Mouse (Mus musculus): ENCODE data around the gene Dennd1a. TPM values are rescaled to one million over a fixed set of nuclear protein-coding genes. Genes with fewer than 3 reads are reported as not detected.

The Dennd1a gene
- total and polyA plus RNA-seq, 3 experiments, result 17.6 to 26.8 (median 22.0) TPM

GRCm38 (mm10) chr2:38051485-38052085 lies 235.6 kb downstream of the Dennd1a start:
- H3K36me3 ChIP-seq (ENCODE audit: control insufficient read depth, insufficient read depth, low read length), result no peaks in the 10 kb centered on the region
- no peak overlapping the region for H3K9ac ChIP-seq (ENCODE audit: low read depth, low read length)
- no peak overlapping the region for H3K27ac ChIP-seq
- 60% methylated on average over 1 of the region's 1 CpGs for WGBS
- TF ChIP-seq EP300 (IDR thresholded peaks at IDR 0.05; ENCODE audit: insufficient read depth, low read depth, low read length) (no peak), CTCF (IDR thresholded peaks at IDR 0.05) (no peak), POLR2A (IDR thresholded peaks at IDR 0.05; ENCODE audit: insufficient read depth, low read depth, low read length) (no peak)
- intact Hi-C loops (cut with DNase I), result no loop called here
- no peak for DNase-seq
- no peaks in the 10 kb centered on the region for H3K4me1 ChIP-seq (ENCODE audit: control insufficient read depth, insufficient read depth, low read length)
- no peak overlapping the region for H3K4me3 ChIP-seq
- H3K27me3 ChIP-seq (ENCODE audit: control insufficient read depth, insufficient read depth, low read length), result no peaks in the 10 kb centered on the region
- no peaks in the 10 kb centered on the region for H3K79me2 ChIP-seq (replicated peaks; ENCODE audit: control insufficient read depth, insufficient read depth, low read length)

- H3K27me3 ChIP-seq (ENCODE audit: control insufficient read depth, insufficient read depth, low read length), result no peaks in the 10 kb centered on the region
- intact Hi-C loops (cut with DNase I), result no loop called here
Measured at GRCm38 (mm10) chr2:38048996-38049395, 238.2 kb downstream of the Dennd1a start.

GRCm38 (mm10) chr2:38045286-38045685 lies 241.9 kb downstream of the Dennd1a start:
- no peaks in the 10 kb centered on the region for H3K79me2 ChIP-seq (replicated peaks; ENCODE audit: control insufficient read depth, insufficient read depth, low read length)
- intact Hi-C loops (cut with DNase I), result no loop called here
- H3K9ac ChIP-seq (ENCODE audit: low read depth, low read length), result no peak overlapping the region
- DNase-seq, result no peak
- 92% methylated on average over 4 of the region's 4 CpGs for WGBS
- no peaks in the 10 kb centered on the region for H3K4me1 ChIP-seq (ENCODE audit: control insufficient read depth, insufficient read depth, low read length)
- TF ChIP-seq POLR2A (IDR thresholded peaks at IDR 0.05; ENCODE audit: insufficient read depth, low read depth, low read length) (no peak), CTCF (IDR thresholded peaks at IDR 0.05) (no peak), EP300 (IDR thresholded peaks at IDR 0.05; ENCODE audit: insufficient read depth, low read depth, low read length) (no peak)
- no peaks in the 10 kb centered on the region for H3K36me3 ChIP-seq (ENCODE audit: control insufficient read depth, insufficient read depth, low read length)
- H3K4me3 ChIP-seq, result no peak overlapping the region
- no peak overlapping the region for H3K27ac ChIP-seq
- no peaks in the 10 kb centered on the region for H3K27me3 ChIP-seq (ENCODE audit: control insufficient read depth, insufficient read depth, low read length)

More at GRCm38 (mm10) chr2:38048996-38049395, 238.2 kb downstream of the Dennd1a start:
- Histone ChIP-seq H3K9ac (ENCODE audit: low read depth, low read length) (no peak overlapping the region), H3K4me3 (no peak overlapping the region), H3K79me2 (replicated peaks; ENCODE audit: control insufficient read depth, insufficient read depth, low read length) (no peaks in the 10 kb centered on the region), H3K4me1 (ENCODE audit: control insufficient read depth, insufficient read depth, low read length) (no peaks in the 10 kb centered on the region), H3K27ac (no peak overlapping the region), H3K36me3 (ENCODE audit: control insufficient read depth, insufficient read depth, low read length) (no peaks in the 10 kb centered on the region)
- no peak for DNase-seq
- no peak for TF ChIP-seq POLR2A (IDR thresholded peaks at IDR 0.05; ENCODE audit: insufficient read depth, low read depth, low read length)
- TF ChIP-seq CTCF (IDR thresholded peaks at IDR 0.05), result no peak
- TF ChIP-seq EP300 (IDR thresholded peaks at IDR 0.05; ENCODE audit: insufficient read depth, low read depth, low read length), result no peak

DNA sequence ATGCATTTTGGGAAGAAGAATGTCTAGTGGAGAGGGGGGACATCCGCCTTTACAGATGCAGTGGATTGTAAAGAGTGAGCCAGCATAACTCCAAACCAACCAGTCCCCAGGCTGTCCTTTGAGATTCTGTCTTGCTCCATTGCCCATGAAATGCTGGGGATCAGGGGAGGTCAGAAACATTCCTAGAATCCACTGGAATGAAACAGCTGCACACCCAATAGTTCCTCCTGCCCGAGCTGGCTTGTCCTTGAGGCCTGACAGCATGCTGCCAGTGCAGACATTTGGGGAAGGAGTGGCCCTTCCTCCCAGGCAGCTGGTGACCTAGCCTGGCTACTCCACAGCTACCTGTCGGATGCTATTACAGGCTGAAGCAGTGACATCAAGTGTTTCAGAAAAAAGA lies 246.3 kb downstream of the Dennd1a start:
- H3K4me3 ChIP-seq, result no peak overlapping the region
- no peak for TF ChIP-seq EP300 (IDR thresholded peaks at IDR 0.05; ENCODE audit: insufficient read depth, low read depth, low read length)
- TF ChIP-seq POLR2A (IDR thresholded peaks at IDR 0.05; ENCODE audit: insufficient read depth, low read depth, low read length), result no peak
- TF ChIP-seq CTCF (IDR thresholded peaks at IDR 0.05), result no peak
- WGBS, result 77% methylated on average over 3 of the region's 3 CpGs
- no peaks in the 10 kb centered on the region for H3K79me2 ChIP-seq (replicated peaks; ENCODE audit: control insufficient read depth, insufficient read depth, low read length)
- DNase-seq, result no peak
- no peaks in the 10 kb centered on the region for H3K27me3 ChIP-seq (ENCODE audit: control insufficient read depth, insufficient read depth, low read length)
- no peaks in the 10 kb centered on the region for H3K4me1 ChIP-seq (ENCODE audit: control insufficient read depth, insufficient read depth, low read length)
- H3K9ac ChIP-seq (ENCODE audit: low read depth, low read length), result no peak overlapping the region
- H3K36me3 ChIP-seq (ENCODE audit: control insufficient read depth, insufficient read depth, low read length), result no peaks in the 10 kb centered on the region
- no peak overlapping the region for H3K27ac ChIP-seq
- intact Hi-C loops (cut with DNase I), result no loop called here

- Histone ChIP-seq H3K4me1 (ENCODE audit: control insufficient read depth, insufficient read depth, low read length) (no peaks in the 10 kb centered on the region), H3K27me3 (ENCODE audit: control insufficient read depth, insufficient read depth, low read length) (no peaks in the 10 kb centered on the region), H3K36me3 (ENCODE audit: control insufficient read depth, insufficient read depth, low read length) (no peaks in the 10 kb centered on the region), H3K9ac (ENCODE audit: low read depth, low read length) (no peak overlapping the region), H3K79me2 (replicated peaks; ENCODE audit: control insufficient read depth, insufficient read depth, low read length) (no peaks in the 10 kb centered on the region), H3K4me3 (no peak overlapping the region), H3K27ac (no peak overlapping the region)
- TF ChIP-seq POLR2A (IDR thresholded peaks at IDR 0.05; ENCODE audit: insufficient read depth, low read depth, low read length), result no peak
- no peak for TF ChIP-seq EP300 (IDR thresholded peaks at IDR 0.05; ENCODE audit: insufficient read depth, low read depth, low read length)
- TF ChIP-seq CTCF (IDR thresholded peaks at IDR 0.05), result no peak
- intact Hi-C loops (cut with DNase I), result no loop called here
- WGBS, result 97% methylated on average over 1 of the region's 1 CpGs
- no peak for DNase-seq
Measured at GRCm38 (mm10) chr2:38039621-38040020, 247.6 kb downstream of the Dennd1a start.

DNA sequence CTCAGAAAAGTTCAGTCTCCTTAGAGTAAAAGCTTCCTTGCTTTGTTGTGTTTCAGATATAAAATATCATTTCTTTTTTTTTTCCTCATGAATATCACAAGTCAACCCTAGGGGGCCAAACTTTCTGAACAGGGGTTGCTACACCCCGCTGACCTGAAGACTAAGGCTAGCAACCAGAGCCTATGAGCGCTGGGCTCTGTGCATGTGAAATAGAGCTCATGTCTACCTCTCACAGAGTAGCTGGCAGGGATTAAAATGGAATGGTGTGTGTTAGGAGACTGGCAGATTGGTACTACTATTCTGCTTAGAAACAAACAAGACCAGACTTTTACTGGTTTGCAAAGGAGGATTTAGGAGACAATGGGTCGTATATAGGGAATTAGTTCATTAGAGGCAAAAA lies 258.9 kb downstream of the Dennd1a start:
- Histone ChIP-seq H3K79me2 (replicated peaks; ENCODE audit: control insufficient read depth, insufficient read depth, low read length) (no peaks in the 10 kb centered on the region), H3K4me1 (ENCODE audit: control insufficient read depth, insufficient read depth, low read length) (no peaks in the 10 kb centered on the region), H3K27ac (no peak overlapping the region), H3K9ac (ENCODE audit: low read depth, low read length) (no peak overlapping the region), H3K27me3 (ENCODE audit: control insufficient read depth, insufficient read depth, low read length) (no peaks in the 10 kb centered on the region), H3K36me3 (ENCODE audit: control insufficient read depth, insufficient read depth, low read length) (no peaks in the 10 kb centered on the region), H3K4me3 (no peak overlapping the region)
- intact Hi-C loops (cut with DNase I), result no loop called here
- no peak for TF ChIP-seq CTCF (IDR thresholded peaks at IDR 0.05)
- TF ChIP-seq EP300 (IDR thresholded peaks at IDR 0.05; ENCODE audit: insufficient read depth, low read depth, low read length), result no peak
- TF ChIP-seq POLR2A (IDR thresholded peaks at IDR 0.05; ENCODE audit: insufficient read depth, low read depth, low read length), result no peak
- DNase-seq, result no peak
- WGBS, result 96% methylated on average over 3 of the region's 3 CpGs

Data from heart, adult 2 months (tissue).